Mouse (Mus musculus) thymus, postnatal 36 days (tissue): ENCODE measurements at regions not wholly inside any gene's neighbourhood (a gene's known extent, or its start where the extent isn't known, plus 50 kb on each side); places are given as distances from the start of the nearest gene placed in this dataset.

ENCODE experiments used
- DNase-seq, 2 experiments: peaks; one replicate each; pipeline ENCODE4 v3.0.0; 2022; ENCODE audit warnings: mixed read lengths in 2 of 2

DNA sequence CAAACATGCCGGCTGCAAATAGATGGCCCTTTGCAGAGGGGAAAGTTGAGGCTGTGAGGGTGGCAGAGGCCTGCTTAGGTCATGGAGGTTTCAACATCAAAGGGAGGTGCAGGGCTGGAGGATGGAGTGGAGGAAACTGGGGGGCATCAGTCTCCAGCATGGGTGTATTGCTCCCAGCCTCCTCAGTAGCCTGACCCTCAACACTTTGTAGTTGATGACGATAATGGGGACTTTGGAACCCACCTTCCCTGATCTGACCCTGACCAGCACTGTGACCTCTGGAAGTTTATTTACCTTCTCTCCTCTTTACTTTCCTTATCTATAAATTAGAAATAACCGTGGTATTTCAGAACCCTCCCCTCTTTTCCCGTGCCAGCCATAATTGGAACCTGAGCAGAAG lies 56.2 kb downstream of the Gm26897 start:
- DNase-seq: no peak

DNA sequence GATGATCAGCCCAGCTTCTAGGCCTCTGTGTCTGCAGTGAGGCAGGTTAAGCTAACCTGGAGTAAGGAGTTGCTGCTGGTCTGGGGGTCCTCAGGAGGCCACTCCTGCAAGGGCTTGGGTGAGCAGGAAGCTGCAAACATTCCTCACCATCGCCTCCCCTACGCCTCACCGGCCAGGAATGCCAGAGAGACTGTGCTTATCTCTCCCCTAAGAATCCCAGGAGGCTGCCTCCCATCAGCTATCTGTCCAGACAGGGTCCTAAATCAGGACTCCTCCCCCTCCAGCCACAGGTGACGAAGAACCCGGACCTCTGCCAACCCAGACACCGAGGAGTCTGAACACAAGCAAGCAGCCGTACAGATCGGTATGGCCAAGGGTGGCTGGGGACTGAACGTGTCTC lies 56.8 kb downstream of the Gm26897 start:
- DNase-seq: no peak

DNA sequence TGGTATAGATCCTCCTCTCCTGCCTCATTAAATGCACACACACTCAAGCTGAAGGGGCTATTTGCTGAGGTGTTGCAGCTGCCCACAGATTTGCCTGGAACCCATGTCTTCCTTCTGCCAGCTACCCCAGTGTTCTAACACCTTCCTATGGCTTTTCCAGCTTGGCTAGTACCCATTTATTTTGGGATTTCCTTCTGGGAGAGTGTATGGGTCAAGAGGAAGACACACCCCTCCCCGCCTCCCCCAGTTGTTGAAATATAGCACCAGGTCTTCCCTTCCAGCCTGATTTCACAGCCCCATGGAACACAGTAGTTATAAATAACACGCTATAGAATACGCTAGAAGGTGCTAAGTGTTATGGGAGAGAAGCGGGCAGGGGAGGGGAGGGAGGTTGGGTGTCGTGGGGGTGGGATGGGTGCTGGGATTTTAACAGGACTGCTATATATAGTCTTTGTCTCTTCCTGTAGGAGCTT lies 57.4 kb downstream of the Gm26897 start:
- DNase-seq: no peak

DNA sequence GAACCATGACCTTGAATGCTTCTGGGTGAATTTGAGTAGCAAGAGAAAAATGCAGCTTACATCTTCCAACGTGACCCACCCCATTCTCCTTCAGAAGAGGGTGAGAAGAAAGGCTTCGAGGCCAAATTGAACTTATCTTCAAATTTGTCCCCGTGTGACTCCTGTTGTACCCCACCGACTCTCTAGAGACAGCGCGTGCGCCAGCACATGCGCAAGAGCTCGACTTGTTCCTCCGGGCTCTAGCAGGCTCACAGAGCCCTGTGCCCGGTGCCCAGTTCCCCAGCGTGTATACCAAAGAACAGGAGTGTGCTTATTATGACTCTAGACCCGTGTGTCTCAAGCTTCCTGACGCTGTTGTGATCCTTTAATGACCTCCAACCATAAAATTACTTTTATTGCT lies 59.0 kb downstream of the Gm26897 start:
- DNase-seq: no peak

DNA sequence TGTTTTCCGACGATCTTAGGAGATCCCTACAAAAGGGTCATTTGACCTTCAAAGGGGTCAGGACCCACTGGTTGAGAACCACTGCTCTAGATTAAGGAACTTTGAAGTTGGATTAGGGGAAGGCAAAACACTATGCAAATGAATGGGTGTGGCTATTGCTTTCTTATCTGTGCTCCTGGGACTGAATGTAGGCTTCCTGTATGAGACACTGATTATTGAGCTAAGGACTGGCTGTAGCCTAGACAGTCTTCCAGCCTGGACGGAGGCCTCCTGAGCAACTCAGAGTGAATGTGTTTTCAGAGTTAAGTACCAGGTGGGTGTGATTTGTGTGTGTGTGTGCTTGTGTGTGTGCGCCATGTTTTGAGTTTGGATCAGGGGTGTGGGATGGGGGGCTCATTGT lies 59.5 kb downstream of the Gm26897 start:
- DNase-seq: no peak

DNA sequence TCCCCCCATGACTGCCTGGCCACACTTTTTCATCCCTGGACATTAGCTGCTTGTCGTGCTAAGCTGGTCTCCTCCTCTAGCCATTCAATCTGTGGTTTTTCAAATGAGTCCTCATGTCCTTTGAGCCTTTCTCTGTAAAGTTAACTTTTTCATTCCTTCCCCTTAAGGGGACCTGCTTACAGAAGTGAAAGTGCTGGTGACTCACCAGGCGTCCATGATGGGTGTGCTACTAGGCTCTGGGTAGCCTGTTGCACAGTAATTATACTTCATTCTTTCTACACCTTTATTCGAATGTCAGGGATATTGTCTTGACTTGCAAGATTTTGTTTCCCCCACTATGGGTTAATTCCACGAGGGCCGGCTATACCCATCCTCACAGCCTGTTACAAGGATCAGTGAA lies 63.2 kb downstream of the Gm26897 start:
- no peak for DNase-seq

DNA sequence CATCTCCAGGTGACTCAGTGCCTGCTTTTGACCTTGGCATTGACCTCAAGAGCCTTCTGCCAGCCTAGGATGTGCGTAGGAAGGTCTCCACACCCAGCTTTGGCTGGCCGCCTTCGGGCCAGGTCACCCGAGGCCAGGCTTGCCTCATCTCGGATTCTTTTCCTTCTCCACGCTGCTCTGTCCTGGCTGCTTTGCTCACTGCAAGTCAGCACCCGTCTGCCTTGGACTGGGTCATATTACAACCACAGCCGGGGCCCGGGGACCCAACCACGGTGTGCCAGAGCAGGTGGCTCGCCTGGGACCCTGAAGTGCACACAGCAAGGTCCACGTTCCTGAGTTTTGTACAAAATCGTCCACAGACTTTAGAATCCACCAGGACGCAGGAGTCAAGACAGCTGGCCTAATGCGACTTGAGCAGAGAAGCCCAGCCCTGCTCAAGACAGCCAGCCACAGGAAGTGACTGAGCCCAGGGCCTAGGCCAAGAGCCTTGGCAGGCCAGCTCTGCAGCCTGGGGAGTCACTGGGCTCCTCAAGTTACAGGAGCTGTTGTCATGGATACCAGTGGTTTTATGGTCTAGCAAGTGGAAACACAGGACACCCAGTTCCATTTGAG lies 66.1 kb downstream of the Gm26897 start:
- no peak for DNase-seq

DNA sequence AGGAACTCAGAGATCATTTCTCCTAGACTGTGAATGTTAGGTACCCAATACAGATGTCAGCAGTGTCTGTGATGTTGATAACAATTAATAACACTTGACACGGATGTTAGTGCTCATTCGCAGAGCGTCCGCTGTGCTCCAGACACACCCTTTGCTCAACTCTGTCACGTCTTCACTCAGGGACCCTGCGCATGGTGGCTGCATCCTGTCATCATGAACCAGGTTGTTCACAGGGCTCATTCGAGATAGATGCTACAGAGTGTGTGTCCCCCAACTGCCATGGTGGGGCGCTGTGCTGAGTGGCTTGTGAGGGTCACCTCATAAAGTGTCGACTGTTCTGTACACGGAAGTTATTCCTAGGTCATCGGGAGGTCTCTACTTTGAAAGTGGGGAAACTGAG lies 66.8 kb downstream of the Gm26897 start:
- no peak for DNase-seq

DNA sequence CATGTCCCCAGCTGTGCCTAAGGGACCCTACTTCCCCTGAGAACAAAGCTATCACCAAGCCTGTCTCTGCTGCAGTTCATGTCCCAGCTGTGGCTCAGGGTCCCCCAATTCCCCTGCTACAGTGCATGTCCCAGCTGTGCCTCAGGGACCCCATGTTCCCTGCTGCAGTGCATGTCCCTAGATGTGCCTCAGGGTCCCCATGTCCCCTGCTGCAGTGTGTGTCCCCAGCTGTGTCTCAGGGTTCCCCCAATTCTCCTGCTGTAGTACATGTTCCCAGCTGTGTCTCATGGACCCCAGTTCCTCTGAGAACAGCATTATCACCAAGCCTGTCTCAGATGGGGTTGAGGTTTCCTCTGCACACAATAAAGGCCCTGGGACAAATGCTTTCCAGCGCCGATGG lies 67.3 kb downstream of the Gm26897 start:
- DNase-seq: no peak

DNA sequence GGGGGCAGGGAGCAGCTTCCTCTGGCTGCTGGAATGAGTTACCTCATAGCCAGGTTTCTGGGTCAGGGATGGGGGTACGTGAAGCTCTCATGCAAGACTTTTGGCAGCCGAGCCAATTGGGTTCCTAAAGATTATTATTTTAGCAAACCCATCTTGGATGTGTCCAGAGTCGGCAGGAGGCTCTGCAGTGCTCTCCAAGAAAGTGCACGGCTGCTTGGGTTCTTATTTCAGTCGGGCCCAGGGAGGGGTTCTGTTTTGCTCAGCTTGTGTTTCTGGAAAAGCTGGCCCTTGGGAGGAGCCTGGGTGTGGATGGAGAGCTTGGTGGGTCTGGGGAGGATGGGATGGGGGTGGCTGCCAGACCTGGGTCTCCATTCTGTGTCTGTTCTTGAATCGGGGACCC lies 70.8 kb downstream of the Gm26897 start:
- no peak for DNase-seq

DNA sequence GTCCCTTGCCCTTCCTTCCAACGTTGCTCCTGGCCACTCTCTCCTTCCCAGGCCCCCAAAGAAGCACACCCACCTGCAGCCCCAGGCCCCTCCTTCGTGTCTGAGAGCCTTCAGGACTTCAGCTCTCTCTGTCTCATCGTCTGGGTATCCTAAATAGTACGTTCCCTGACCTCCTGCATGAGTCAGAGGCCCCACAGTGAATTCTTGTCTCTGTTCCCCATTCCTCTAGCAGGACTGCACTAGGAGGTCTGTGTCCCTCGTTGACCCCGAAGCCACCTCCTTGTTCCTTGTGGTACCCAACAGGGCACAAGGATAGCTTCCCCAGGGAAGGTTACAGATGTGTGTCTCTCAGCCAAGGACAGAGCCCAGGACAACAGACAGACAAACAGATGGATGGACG lies 71.4 kb downstream of the Gm26897 start:
- no peak for DNase-seq

DNA sequence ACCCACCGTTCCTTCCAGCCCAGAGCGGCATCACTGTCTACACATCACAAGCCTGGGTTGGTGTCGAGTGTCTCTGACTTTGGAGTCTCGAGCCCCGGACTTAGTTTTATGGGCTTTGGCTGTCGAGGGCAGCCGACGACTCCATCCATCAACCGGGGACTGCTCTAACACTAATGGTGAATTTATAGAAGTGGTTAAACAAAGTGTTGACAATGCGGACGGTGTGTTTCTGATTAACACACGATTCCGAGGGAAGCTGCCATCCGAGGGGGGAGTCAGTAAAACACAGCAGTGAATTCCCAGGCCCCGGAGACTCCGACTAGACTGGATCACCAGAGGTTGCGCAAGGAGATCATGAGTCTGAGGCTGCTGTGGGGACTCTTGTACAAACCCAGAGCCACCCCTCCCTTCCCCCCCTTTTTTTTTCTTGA lies 72.1 kb downstream of the Gm26897 start:
- no peak for DNase-seq

DNA sequence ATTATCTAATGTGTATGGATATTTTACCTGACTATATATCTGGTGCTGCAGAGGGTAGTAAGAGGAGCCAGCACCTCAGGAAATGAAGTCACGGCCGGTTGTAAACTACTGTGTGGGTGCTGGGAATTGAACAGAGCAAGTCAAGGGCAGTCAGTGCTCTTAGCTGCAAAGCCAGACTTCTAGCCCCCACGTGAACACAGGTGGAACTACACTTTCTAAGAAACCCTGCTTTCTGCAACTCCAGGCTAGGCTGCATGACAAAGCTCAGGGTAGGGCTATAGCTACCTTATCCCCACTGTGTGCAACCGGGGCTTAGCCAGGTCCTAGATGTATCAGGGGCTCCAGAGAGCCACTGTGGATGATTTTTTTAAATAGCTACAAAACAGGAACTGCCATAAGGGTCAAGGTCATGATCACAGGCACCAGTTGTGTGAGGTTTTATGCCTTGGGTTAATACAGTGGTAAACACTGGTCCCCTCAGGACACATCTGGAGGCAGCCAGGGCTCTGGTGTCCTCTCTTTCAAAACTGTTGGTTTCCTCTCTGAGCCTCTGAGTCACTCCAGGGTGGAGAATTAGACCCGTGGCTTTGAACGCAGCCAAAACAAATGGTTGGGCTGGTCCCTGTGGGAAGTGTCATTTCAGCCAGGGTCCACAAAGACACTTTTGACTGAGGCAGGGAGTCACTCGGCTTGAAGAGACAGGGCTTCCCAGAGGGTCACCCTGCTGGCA lies 76.5 kb downstream of the Gm26897 start:
- DNase-seq: no peak

DNA sequence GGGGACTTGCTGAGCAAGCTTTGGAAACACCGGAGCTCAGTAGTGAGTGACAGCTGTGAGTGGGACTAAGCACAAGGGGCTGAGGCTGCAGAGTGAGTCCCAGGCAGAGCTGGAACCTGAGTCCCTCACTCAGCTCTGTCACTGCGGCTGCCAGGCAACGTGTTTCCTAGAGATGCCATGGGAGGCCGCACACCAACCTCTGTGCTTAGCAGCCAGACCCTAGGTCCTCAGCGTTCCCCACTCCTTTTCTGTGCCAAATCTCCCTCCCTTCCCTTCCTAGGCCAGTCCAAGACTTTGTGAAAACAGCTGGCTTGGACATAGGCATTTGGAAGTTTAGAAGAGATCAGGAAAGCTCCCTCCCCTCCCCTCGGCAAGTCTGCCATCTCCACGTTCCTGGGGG lies 78.9 kb downstream of the Gm26897 start:
- DNase-seq: no peak

DNA sequence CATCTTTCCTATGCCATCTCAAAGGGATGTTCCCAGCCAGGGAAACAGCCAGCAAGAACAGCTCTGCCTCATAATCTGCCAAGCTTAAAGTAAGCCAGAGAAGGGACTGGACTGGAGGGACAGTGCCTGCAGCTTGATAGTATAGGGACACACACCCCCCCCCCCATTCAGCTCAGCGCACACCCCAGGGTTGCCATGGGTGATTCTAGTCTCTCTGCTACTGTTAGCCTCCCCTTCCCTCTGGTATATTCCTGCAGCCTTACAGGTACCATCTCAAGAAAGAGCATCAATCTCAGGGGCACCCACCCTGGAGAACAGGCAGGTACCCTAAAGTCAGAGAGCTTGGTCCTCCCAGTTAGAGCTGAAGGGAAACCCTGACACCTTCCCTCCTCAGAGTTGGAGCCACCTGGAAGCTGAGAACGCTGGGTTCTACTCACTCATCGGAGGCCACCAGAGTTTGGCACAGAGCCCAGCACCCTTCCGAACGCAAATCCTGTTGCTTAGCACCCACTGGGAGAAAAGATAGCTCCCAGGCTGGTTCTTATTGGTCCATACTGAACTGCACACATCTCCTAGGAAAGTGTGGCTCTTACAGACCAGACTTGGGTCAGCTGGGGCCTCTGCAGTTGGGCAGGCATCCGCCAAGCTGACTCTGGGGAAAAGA lies 79.5 kb downstream of the Gm26897 start:
- DNase-seq: no peak

DNA sequence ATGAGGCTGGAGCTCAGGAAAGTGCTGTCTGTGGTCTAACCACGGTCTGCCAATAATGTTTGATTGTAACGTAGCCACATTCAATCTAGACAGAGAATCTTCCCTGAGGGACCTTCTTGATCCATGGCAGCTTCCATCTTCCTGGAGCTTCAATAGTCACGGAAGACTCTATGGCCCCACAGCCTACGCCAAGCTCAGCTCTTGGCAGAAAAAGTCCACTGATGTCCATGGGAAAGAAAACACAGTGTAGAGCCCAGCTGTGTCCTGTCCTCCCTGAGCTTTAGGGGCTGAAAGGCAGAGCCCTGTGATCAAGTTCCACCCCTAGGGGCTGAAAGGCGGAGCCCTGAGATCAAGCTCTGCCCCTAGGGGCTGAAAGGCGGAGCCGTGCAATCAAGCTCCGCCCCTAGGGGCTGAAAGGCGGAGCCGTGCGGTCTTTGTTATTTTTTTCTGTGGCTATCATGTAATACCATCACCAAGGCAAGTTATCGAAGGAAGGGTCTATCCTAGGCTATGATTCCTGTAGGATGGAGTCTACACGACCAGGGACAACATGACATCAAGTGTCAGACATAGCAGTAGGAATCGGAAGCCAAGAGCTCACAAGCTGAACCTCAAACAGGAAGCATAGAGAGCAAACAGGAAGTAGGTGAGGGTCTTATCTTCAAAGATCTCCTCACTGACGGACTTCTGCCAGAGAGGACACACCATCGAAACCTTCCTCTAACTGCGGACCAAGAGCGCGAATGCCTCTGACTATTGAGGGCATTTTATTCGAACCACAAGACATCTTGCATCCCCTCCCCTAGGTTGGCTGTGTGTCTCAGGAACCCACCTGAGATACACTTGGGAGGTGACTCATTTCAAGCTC lies 81.4 kb downstream of the Gm26897 start:
- peak; percentile 27 to 30 for DNase-seq

DNA sequence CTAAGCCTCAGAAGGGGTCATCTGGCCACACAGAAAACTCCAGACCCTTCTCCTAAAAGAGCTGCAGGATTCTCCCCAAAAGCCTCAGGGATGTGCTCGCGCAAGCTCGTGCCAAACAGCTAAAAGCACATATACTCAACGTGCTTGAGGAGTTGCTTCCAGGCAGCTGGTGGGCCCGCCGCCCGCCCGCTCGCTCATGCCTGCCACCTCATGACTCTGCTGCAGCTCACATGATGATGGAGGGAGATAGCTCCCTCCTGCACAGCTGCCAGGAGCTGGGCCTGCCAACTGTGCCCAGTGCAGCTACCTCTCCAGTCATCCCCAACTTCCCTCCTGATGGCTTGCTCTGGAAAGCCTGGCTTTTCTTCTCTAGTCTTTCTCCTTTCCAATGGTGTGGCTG lies 87.2 kb downstream of the Gm26897 start:
- DNase-seq: no peak

DNA sequence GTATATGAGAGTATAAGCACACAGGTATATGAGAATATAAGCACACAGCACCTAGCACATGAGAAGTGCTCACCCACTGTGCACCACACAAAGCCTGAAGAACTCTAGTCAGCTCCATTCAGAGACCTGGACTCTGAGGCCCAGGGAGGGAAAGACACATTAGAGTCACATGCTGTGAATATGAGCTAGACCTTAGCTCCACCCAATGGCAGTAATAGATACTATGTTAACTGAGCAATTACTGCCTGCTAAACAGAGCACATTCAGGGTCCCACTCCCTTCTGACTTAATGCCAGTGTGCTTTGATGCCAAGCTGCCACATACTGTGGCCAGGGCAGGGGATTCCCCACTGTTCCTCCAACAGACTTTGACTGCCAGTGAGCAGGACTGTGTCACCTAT lies 89.2 kb downstream of the Gm26897 start:
- DNase-seq: no peak

DNA sequence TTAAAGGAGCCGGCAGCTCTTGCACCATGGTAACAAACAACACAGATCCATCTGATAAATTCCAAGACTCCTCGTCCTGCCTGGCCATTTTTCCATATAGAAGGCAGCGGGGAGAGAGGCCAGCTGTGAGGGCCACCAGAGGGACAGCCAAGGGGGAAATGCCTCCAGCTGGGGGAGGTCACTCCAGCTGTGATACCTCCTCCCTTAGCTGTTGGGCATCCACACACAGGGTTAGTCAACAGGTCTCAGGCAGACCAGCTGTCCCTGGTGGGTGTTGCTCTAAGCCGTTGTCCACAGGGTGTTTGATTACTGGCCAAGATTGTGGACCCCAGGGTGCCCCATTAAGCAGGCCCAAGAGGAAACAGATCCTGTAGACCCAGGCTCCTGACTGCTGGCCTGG lies 89.7 kb downstream of the Gm26897 start:
- no peak for DNase-seq

DNA sequence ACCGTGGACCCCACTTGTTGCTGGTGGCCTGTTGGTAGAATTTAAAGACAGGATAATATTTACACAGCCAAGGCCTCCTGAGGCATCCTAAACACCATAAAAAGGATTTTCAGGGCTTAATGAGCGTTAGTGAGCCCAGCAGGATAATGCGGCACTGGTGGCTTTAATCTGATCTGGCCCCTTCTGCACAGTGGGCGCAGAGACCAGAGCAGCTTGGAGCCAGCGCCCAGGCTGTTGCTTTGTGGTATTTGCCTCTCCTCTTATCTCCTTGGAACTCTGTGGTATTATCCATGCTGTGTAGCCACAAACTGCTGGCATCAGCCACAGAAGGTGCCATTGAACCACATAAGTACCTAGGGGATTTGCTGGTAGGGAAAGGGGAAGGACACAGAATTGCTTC lies 90.1 kb downstream of the Gm26897 start:
- DNase-seq: no peak

DNA sequence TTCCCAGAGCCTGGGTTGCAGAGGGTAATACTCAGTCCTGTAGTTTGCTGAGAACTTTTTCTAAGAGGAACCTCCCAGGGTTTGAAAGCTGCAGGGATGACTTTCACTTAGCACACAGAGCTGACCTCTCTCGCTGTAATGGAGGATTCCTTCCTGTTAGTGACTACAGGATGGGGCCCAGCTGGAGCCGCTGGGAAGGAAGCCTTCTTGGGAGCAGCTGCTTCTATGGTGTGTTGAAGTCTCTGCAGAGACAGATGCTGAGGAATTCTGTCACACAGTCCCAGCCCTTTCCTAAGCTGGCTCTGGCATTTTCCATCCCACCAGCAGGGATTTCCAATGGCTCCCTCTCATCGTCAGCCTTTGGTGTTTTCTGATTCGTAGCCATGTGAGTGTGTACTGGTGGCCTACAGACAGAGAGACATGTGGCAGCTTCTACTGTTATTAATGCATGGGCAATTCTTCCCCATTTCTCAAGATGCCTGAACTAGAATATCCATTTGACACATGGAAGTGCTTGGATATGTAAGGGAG lies 90.9 kb downstream of the Gm26897 start:
- DNase-seq: no peak

DNA sequence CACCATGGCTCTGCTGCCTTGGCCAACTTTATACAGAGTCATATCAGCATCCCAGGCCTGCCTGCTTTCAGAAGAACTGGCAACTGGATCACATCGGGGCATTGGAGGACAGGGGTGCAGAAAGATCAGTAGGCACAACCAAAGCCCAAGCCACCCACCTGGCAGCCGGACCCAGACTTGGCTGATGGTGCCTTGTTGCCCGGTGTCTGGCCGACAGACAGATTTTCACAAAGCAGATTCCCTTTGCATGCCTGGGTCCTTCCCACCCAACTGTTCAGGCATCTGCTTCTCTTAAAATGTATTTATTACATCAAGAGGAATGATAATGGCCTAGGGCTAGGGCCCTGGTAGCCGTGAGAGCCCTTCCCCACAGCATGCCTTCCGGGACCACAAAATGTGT lies 96.2 kb downstream of the Gm26897 start:
- DNase-seq: no peak
